ENCODE assay signal across 13 mouse cellular contexts in genomic region chr10:107659141-107659540, GRCm38 (mm10).
DNase-seq lines count a peak whose midpoint lies in the region.
"Had no signal": no experiment of that assay in that cellular context is flagged by ENCODE, and none has a peak within 500 bp of the region (broad histone marks: within the 10 kb centered on the region; RNA-seq: fewer than 3 reads in every experiment).

No protein-coding gene starts in this region.

- DNase-seq in 3134 (ENCODE audit: extremely low read depth, insufficient read length, low spot score) (peak; percentile 31), 416B (ENCODE audit: low read depth) (peak; percentile 9)
- DNase-seq in Muller cell, postnatal 12 days (ENCODE audit: inconsistent ontology term): peak; percentile 25
- no peak for DNase-seq in gastrocnemius, adult 18-20 months (ENCODE audit: low spot score)
- no peak for DNase-seq in cerebellum, adult 11 months
- DNase-seq: adrenal gland, adult 2 months; adrenal gland, postnatal 10 days; adrenal gland, postnatal 25 days; cerebellum, adult 11-12 months; cerebellum, adult 2 months; cerebellum, adult 9-10 months; cerebellum, postnatal 10 days; cerebellum, postnatal 25 days had no signal

Comparison
In these comparisons a context has a peak if more than half of its experiments do, and no peak if none do; other contexts are left out.
1. DNase-seq: peak in 3134 (single experiment), 416B (single experiment) and Muller cell, postnatal 12 days (single experiment); none in gastrocnemius, adult 18-20 months (single experiment) and cerebellum, adult 11 months (single experiment).